Mouse (Mus musculus) inflammation-experienced regulatory T-cells, adult 16 weeks (primary cell): ENCODE results near the gene Hrasls. TPM values are rescaled to one million over a fixed set of nuclear protein-coding genes. Genes with fewer than 3 reads are reported as not detected.

Experiments
- polyA plus RNA-seq: library from polyadenylated mRNA; unstranded; fragments of 100-300 nt; shearing (Covaris generic); gene quantifications from one replicate; pipeline ENCODE4 v1.2.1, GENCODE M21; 2017

Gene Hrasls
- polyA plus RNA-seq = not detected

GRCm38 (mm10) chr16:29209605-29210411 lies at the start of gene Hrasls:
Gene Hrasls, plus strand, starts transcription at chr16:29209695.

Other genes starting within 250 kb of the Hrasls start
- gene Atp13a5, start 169.0 kb downstream of the Hrasls start, polyA plus RNA-seq = not detected